Mouse (Mus musculus) c-Kit-positive CD71-positive TER-119-positive erythroid progenitor cells, embryonic 14.5 days (primary cell): Measurements from ENCODE around the gene Arnt2.

Source experiments
- DNase-seq: peaks from one replicate; pipeline ENCODE4 v3.0.0-alpha.2; 2013; ENCODE audit warnings: low spot score

The Arnt2 gene

DNA sequence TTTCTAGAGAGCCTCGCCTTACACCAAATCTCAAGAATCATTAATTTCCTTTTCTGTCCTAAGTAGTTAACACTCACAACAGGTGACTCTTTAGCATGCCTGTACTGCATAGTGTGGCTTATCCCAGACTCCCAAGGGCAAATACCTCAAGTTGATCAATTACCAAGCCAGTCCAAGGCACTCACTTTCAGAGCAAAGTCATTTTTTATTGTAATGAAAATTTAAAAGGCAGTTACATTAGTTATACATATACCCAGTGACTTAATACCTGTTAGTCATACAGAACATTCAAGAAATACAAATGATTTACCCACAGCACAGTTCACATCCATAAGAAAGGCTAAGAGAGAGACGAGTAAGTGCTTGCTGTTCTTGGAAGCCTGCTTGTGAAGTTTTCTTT is 163.9 kb downstream of the Arnt2 start:
- no peak for DNase-seq

DNA sequence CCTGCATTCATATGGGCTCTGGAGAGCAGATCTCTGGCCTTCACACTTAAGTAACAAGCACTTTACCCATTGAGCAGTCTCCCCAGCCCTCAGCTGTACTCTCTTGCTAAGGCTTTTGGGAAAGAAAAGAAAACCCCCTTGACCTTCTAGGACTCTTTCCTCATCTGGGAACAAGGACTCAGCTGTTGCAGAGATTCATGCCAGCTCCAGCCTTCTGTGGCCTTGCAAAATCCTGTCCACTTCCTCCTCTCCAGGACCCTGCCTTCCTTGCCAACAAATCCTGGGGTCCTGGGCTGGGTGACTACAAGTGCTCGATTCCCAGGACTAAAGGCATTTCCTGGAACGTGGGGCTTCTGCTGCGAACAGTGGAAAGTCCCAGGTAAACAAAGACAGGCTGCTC is 169.6 kb downstream of the Arnt2 start:
- DNase-seq, result no peak

DNA sequence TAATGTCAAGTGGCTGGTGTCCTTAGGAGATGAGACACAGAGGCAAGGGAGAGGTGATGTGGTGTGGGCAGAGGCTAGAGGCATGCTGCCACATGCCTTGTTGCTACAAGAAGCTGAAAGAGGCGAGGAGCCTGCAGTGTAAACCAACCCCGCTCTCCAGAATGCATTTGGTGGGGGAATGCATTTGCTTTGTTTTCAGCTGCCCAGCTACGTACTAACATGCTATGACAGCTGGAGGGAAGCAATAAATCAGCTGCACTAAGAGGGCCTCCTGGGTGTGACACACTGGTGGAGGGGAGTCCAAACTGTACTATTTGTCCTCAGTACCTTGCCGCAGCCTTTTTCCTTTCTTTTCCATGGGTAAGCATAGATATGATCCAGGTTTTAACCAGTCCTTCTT is 172.3 kb downstream of the Arnt2 start:
- DNase-seq, result no peak

- no peak for DNase-seq
Measured at GRCm38 (mm10) chr7:84231396-84231795, 178.6 kb downstream of the Arnt2 start.

DNA sequence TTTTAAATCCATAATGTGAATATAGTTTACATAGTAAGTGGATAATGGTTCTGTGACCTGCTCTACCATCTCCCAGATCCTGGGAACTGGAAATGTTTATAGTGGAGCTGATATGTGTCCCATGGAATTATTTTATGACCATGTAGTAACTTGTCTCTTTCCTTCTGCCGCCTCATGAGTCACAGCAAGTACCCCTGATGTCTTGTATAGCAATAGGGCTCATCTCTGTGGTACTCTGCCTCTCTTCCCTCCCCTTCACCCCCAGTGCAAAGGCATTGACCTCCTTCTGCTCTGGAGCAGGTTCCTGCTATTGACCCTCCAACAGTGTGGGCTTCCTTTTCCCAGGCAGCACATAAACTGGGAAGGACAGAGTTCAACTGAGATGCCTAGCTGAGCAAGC is 182.3 kb downstream of the Arnt2 start:
- DNase-seq, result no peak

GRCm38 (mm10) chr7:84226909-84227308 is 183.1 kb downstream of the Arnt2 start:
- no peak for DNase-seq

DNA sequence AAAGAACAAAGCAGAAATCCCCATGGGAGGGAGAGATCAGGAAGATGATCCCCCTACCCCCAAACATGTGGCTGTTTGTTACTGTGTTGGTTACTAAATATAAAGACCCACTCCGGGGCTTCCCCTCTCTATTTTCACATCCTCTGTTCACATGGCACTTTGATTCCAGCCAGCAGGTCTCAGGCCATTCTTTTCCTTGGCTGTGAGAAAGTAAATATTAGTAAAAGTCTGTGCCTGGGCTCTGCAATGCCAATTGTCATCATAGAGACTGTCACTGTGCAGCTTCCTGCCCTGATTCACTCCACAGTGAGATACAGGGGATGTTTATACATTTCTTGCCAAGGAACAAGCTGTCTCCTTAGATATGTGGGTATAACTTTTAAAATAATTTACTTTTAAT is 197.9 kb downstream of the Arnt2 start:
- no peak for DNase-seq

DNA sequence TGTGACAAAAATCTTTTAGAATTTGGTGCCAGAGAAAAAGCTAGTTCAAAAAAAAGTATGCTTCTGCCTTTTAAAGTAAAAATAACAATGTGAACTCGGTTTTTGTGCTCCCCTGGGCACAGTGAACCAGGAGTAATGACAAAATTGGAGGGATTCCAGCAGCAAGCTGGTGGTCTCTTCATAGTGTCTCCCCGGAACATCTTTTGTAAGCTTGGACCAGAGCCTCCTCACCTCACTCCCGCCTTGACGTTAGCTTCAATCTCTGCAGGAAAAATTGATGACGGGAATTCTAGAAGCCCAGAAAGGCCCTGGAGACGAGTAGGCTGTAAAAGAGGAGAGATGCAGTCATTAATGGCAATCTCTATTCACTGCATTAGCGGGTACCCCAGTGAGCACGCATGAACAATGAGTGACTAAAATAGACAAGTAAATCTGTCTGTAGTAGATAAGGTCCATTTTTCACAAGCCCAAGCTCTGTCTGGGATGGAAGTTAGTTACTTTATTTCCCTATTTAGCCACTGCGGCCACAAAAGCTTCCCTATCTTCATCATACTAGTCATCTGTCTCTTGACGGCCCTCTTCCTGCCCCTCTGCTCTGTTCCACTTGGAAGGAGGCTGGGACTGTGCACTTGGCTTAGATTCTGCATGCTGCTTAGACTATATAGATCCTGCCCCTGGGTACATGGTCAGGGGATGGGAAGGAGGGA is 199.2 kb downstream of the Arnt2 start:
- no peak for DNase-seq

DNA sequence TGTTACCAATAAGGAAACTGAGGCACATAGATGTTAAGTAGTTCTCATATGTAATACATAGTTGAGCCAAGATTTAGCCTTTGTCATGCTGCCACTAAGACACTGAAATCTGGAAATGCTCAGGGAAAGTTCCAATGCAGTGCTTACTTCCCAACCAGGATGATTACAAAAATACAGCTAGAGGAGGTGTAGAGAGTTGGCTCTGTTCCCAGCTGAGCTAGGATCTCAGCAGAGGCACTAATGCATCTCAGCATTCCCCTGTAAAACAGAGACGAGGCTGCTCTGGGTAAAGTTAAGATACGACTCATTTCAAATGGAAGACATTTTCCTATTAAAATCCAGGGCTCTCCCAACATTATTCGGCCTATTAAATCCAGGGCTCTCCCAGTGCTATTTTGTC is 206.0 kb downstream of the Arnt2 start:
- DNase-seq, result no peak

- DNase-seq, result no peak
Measured at GRCm38 (mm10) chr7:84201151-84202068, 208.6 kb downstream of the Arnt2 start.

DNA sequence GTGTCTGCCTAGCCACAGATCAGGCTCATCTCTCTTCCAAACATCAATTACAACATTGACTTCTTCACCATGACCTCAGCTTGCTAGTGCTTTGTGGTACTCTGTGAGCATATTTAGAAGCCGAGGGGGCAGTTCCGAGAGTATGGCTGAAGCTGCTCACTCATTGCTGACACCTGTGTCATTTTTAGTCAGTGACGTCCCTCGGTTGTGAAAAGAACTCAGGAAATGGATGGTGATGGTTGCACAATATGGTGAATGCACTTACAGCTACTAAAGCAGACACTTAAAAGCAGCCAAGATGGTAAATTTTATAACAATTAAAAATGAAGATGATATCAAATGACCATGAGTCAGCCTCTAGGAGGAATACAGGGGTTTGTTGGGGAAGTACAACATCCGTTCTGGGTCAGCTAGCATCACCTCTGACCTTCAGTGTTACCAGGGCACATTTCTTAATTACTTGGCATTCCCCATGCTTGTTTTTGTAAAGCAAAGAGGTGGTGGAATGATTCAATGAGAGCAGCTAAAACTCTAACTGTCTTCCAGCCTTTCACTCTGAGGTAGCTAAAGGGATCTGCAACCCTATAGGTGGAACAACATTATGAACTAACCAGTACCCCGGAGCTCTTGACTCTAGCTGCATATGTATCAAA is 212.6 kb downstream of the Arnt2 start:
- DNase-seq, result no peak
